Mouse (Mus musculus) mature B cell (primary cell): ENCODE measurements around the gene Brinp2.

Experiments
- in situ Hi-C: fragments of 300-500 bp; cut with MboI; formaldehyde crosslinking; loops from 2 replicates; pipeline ENCODE4 v1.14.3; 2019

Brinp2 gene

GRCm38 (mm10) chr1:158295270-158295669, 60.9 kb downstream of the Brinp2 start:
- in situ Hi-C loops, result no loop called here

- in situ Hi-C loops, result no loop called here
Observed at GRCm38 (mm10) chr1:158285198-158285597, 70.9 kb downstream of the Brinp2 start.

GRCm38 (mm10) chr1:158283869-158284268, 72.3 kb downstream of the Brinp2 start:
- in situ Hi-C loops, result no loop called here

GRCm38 (mm10) chr1:158272058-158272457, 84.1 kb downstream of the Brinp2 start:
- in situ Hi-C loops, result no loop called here

GRCm38 (mm10) chr1:158267020-158267571, 89.0 kb downstream of the Brinp2 start:
- in situ Hi-C loops, result no loop called here

- in situ Hi-C loops, result no loop called here
Observed at GRCm38 (mm10) chr1:158266293-158267019, 89.7 kb downstream of the Brinp2 start.

- in situ Hi-C loops, result no loop called here
Observed at GRCm38 (mm10) chr1:158259516-158260235, 96.5 kb downstream of the Brinp2 start.

GRCm38 (mm10) chr1:158258685-158259292, 97.3 kb downstream of the Brinp2 start:
- in situ Hi-C loops, result no loop called here

GRCm38 (mm10) chr1:158255912-158256680, 100.0 kb downstream of the Brinp2 start:
- in situ Hi-C loops, result no loop called here

GRCm38 (mm10) chr1:158252682-158253222, 103.4 kb downstream of the Brinp2 start:
- in situ Hi-C loops, result no loop called here

- in situ Hi-C loops, result no loop called here
Observed at GRCm38 (mm10) chr1:158248266-158248665, 107.9 kb downstream of the Brinp2 start.

- in situ Hi-C loops, result no loop called here
Observed at GRCm38 (mm10) chr1:158246476-158247153, 109.5 kb downstream of the Brinp2 start.

- in situ Hi-C loops, result no loop called here
Observed at GRCm38 (mm10) chr1:158245486-158245885, 110.6 kb downstream of the Brinp2 start.

GRCm38 (mm10) chr1:158244016-158244415, 112.1 kb downstream of the Brinp2 start:
- in situ Hi-C loops, result no loop called here

- in situ Hi-C loops, result no loop called here
Observed at GRCm38 (mm10) chr1:158241848-158242556, 114.1 kb downstream of the Brinp2 start.

- in situ Hi-C loops, result no loop called here
Observed at GRCm38 (mm10) chr1:158239841-158240240, 116.3 kb downstream of the Brinp2 start.

- in situ Hi-C loops, result no loop called here
Observed at GRCm38 (mm10) chr1:158238722-158239121, 117.4 kb downstream of the Brinp2 start.

GRCm38 (mm10) chr1:158228687-158229224, 127.4 kb downstream of the Brinp2 start:
- in situ Hi-C loops, result no loop called here

GRCm38 (mm10) chr1:158227239-158227638, 128.9 kb downstream of the Brinp2 start:
- in situ Hi-C loops, result no loop called here

- in situ Hi-C loops, result no loop called here
Observed at GRCm38 (mm10) chr1:158226689-158227088, 129.4 kb downstream of the Brinp2 start.
